Mouse (Mus musculus): ENCODE measurements around the gene Slc39a11.

GRCm38 (mm10) chr11:113691851-113692250 lies 42.0 kb upstream of the Slc39a11 start:
- TF ChIP-seq POLR2A (IDR thresholded peaks at IDR 0.05; ENCODE audit: borderline replicate concordance, extremely low read depth, low read depth, low read length) (no peak), CTCF (IDR thresholded peaks at IDR 0.05; ENCODE audit: insufficient read depth, low read length) (no peak)
